Mouse (Mus musculus): ENCODE results near the gene Vapa. TPM values are rescaled to one million over a fixed set of nuclear protein-coding genes. Genes with fewer than 3 reads are reported as not detected.
A peak's percentile ranks its signal among the peaks of the same experiment; 100 is the strongest.

Vapa gene
- total and polyA plus RNA-seq, 3 experiments, result 56.7 to 507 (median 85.3) TPM

DNA sequence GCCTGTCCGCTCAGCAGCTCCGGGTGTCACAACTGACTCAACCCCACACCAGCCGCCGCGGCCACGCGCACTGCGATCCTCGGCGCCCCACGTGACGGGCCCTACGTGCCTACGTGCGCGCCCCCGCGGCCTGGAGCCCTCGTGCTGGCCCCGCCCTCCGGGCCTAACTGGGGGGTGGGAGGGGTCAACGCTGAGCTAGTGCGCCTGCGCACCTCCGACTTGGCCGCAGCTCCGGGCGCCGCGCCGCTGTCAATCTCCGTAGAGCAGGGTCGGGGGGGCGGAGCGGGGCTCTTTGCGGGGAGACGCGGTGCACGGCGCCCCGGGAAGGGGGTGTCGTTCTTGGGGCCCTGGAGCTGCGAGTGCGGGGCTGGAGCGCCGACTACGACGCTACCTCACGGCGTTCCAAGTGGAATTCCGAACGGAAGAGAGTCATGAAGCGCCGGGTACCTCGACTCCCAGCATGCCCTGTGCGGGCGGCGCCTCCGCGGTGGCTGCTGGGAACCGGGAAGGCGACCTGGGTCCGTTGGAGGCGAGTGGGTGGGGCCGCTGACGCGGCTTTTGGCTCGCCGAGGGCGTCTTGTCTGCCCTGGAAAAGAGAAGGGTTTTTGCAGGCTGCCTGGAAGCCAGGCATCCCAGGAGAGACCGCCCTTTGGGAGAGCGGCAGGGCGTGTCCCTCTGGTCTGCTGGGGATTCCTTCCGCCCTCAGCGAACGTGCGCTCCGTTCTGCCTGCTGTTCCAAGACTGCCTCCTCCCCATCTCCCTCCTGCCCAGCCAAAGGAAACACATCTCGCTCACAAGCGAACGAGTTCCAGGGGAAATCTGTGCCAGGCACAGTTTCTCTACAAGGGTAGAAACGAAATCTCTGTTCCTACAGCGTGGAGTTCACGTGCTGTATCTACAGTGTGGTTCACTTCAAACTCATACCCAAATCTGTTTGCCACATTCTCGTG is at the start of gene Vapa (continued):
- TF ChIP-seq JUND (IDR thresholded peaks at IDR 0.05; ENCODE audit: low read depth, low read length) (no peak), POLR2A (IDR thresholded peaks at IDR 0.05; ENCODE audit: control insufficient read depth in 1 of 2, insufficient read depth in 1 of 2, low read depth in 1 of 2, low read length in 2 of 2, poor library complexity in 1 of 2) (peak; percentile 75 to 88; a peak in 3 of 4 replicates), SIN3A (IDR thresholded peaks at IDR 0.05; ENCODE audit: low read length) (peak; percentile 77; the same call in 1 of the 2 replicates), MEF2A (IDR thresholded peaks at IDR 0.05; ENCODE audit: extremely low read depth, insufficient replicate concordance, low read depth, low read length, poor library complexity, severe bottlenecking) (peak; percentile 9; the same call in 1 of the 2 replicates), ZKSCAN1 (IDR thresholded peaks at IDR 0.05; ENCODE audit: low read depth, low read length) (no peak)

DNA sequence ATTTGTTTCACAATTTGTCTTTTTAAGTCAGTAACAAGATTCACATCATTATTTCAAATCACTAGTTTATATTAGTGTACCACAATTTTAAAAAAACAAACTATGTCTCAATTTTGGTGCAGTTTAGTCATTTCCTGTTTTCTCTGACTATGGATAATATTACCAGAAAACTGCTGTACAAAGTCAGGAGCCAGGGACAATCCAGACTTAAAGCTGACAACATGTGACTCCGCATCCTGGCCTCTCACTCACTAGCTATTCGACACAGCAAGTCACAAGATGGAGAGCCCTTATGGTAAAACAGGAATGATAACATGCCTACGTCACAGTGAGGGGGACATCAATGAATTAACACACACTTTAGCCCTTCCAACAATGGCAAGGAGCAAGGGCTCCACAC is 49.3 kb upstream of the Vapa start:
- DNase-seq (ENCODE audit: low read depth, low spot score), result peak; percentile 36
- no peaks in the 10 kb centered on the region for H3K9me3 ChIP-seq (replicated peaks; ENCODE audit: insufficient read depth, low read length)
- H3K4me1 ChIP-seq (ENCODE audit: control insufficient read depth in 1 of 2, insufficient read depth in 2 of 2, low read length in 2 of 2), result peaks cover 26 to 42% of the 10 kb centered on the region in 2 experiments
- H3K27ac ChIP-seq (ENCODE audit: control insufficient read depth, low read depth, low read length), result peak overlapping the region; percentile 99
- TF ChIP-seq ZMIZ1 (IDR thresholded peaks at IDR 0.05; ENCODE audit: low read depth, low read length), result no peak
- no peak for TF ChIP-seq TCF12 (IDR thresholded peaks at IDR 0.05; ENCODE audit: low read depth, low read length)
- H3K36me3 ChIP-seq (ENCODE audit: control insufficient read depth in 1 of 2, insufficient read depth in 2 of 2, low read length in 2 of 2), result peaks cover 0 to 37% of the 10 kb centered on the region in 2 experiments; a peak in 2 of 4 replicates
- no peaks in the 10 kb centered on the region for H3K79me2 ChIP-seq (ENCODE audit: control insufficient read depth, insufficient read depth, low read length, poor library complexity)
- H3K9ac ChIP-seq (ENCODE audit: control insufficient read depth, low read depth, low read length, poor library complexity, severe bottlenecking), result no peak overlapping the region
- no peak overlapping the region for H3K4me3 ChIP-seq (ENCODE audit: control insufficient read depth in 1 of 2, insufficient read depth in 1 of 2, low read depth in 2 of 2, low read length in 2 of 2)
- no peaks in the 10 kb centered on the region for H3K27me3 ChIP-seq (ENCODE audit: control insufficient read depth in 1 of 2, insufficient read depth in 2 of 2, low read length in 2 of 2)

- H3K9ac ChIP-seq (ENCODE audit: control insufficient read depth, low read depth, low read length, poor library complexity, severe bottlenecking), result no peak overlapping the region
- TF ChIP-seq SIN3A (IDR thresholded peaks at IDR 0.05; ENCODE audit: low read length) (no peak), TCF12 (IDR thresholded peaks at IDR 0.05; ENCODE audit: low read depth, low read length) (no peak), MYC (IDR thresholded peaks at IDR 0.05; ENCODE audit: low read depth, low read length) (no peak), MEF2A (IDR thresholded peaks at IDR 0.05; ENCODE audit: extremely low read depth, insufficient replicate concordance, low read depth, low read length, poor library complexity, severe bottlenecking) (no peak), E2F4 (IDR thresholded peaks at IDR 0.05; ENCODE audit: borderline replicate concordance, low read depth, low read length) (no peak)
- H3K4me3 ChIP-seq (ENCODE audit: control insufficient read depth in 1 of 2, insufficient read depth in 1 of 2, low read depth in 2 of 2, low read length in 2 of 2), result no peak overlapping the region
- no peaks in the 10 kb centered on the region for H3K79me2 ChIP-seq (ENCODE audit: control insufficient read depth, insufficient read depth, low read length, poor library complexity)
- H3K27me3 ChIP-seq (ENCODE audit: control insufficient read depth in 1 of 2, insufficient read depth in 2 of 2, low read length in 2 of 2), result no peaks in the 10 kb centered on the region
- peaks cover 0 to 30% of the 10 kb centered on the region in 2 experiments; a peak in 2 of 4 replicates for H3K36me3 ChIP-seq (ENCODE audit: control insufficient read depth in 1 of 2, insufficient read depth in 2 of 2, low read length in 2 of 2)
- H3K9me3 ChIP-seq (replicated peaks; ENCODE audit: insufficient read depth, low read length), result no peaks in the 10 kb centered on the region
- H3K27ac ChIP-seq (ENCODE audit: control insufficient read depth, low read depth, low read length), result no peak overlapping the region
- DNase-seq (ENCODE audit: low read depth, low spot score), result no peak
- H3K4me1 ChIP-seq (ENCODE audit: control insufficient read depth in 1 of 2, insufficient read depth in 2 of 2, low read length in 2 of 2), result peaks cover 20 to 34% of the 10 kb centered on the region in 2 experiments
These were observed 45.1 kb upstream of the Vapa start for GRCm38 (mm10) chr17:65658416-65658815.
